Mouse (Mus musculus): ENCODE data around the gene Ly6c1.
"Not testable (repeated sequence)": the region's sequence is repeated elsewhere in the genome, so short reads cannot be mapped to it uniquely, and the experiment has no call there.

The Ly6c1 gene

GRCm38 (mm10) chr15:75048642-75049261 is at the start of gene Ly6c1:
Gene Ly6c1, minus strand, starts transcription at chr15:75048830.
- not testable (repeated sequence) for DNase-seq

DNA sequence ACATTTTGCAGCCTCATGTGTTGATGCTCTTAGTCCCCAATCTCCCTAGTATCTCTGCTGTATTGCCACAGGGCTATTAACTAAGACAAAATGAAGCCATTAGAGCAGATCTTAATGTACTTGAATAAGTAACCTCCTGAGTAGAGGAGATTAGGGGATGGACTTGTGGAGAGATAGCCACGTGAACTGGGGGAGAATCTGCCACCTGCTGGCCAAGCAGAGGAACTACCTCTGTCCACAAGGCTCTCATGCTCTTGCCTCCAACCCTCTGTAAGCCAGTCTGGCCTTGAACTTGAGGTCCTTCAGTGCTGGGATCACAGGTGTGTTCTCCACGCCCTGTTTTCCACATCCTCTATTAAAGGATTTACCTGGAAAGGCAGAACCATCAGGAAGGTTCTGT is 39.4 kb upstream of the Ly6c1 start:
- DNase-seq: peak; percentile 13 to 19

- no peak for DNase-seq
Measured at GRCm38 (mm10) chr15:75069965-75070364, 21.3 kb upstream of the Ly6c1 start.

- DNase-seq: peak; percentile 59 to 77
Measured at GRCm38 (mm10) chr15:75062030-75062574, 13.5 kb upstream of the Ly6c1 start.

DNA sequence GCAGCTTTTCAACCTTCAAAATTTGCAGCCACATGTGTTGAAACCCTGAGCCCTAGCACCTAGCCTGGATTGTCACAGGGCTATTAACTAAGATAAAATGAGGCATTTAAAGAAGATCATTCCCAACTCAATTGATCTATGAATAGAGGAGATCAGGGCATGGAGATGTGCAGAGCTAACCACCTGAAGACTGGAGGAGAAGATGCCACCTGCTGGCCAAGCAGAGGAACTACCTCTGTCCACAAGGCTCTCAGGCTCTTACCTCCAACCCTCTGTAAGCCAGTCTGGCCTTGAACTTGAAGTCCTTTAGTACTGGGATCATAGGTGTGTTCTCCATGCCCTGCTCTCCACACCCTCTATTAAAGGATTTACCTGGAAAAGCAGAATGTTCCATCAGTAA is 11.9 kb upstream of the Ly6c1 start:
- peak; percentile 46 to 63 for DNase-seq

DNA sequence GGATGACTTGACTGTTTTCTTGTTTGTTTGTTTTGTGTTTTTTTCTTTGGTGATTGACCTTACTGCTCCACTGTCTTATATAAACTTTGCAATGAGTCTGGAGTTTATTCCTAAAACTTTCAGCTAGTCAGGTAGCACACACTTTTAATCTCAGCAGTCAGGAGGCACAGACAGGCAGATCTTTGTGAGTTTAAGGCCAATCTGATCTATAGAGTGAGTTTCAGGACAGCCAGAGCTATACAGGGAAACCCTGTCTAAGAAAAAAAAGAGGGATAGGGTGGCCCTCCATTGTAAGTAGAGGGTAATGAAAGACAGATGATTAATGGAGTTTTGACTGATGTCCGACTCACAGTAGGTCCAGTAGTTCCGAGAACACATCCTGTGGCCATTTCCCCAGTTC is 7.4 kb upstream of the Ly6c1 start:
- no peak for DNase-seq

DNA sequence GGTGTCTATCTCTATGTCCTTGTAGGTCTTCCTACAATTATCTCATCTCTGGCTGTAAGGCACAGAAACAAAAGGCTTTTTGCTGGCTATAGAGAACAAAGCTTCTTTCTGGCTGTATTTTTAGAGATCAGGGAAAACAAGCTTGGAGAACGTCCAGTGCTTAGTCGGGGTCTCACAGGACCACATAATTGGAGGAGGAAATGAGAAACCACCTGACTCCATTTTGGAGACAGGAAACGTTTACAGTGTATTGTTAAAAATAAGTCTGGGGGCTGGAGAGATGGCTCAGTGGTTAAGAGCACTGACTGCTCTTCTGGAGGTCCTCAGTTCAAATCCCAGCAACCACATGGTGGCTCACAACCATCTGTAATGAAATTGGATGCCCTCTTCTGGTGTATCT is 6.8 kb upstream of the Ly6c1 start:
- not testable (repeated sequence) for DNase-seq

GRCm38 (mm10) chr15:75052414-75052813 is 3.8 kb upstream of the Ly6c1 start:
- DNase-seq: not testable (repeated sequence)

- not testable (repeated sequence) for DNase-seq
Measured at GRCm38 (mm10) chr15:75051141-75051540, 2.5 kb upstream of the Ly6c1 start.

DNA sequence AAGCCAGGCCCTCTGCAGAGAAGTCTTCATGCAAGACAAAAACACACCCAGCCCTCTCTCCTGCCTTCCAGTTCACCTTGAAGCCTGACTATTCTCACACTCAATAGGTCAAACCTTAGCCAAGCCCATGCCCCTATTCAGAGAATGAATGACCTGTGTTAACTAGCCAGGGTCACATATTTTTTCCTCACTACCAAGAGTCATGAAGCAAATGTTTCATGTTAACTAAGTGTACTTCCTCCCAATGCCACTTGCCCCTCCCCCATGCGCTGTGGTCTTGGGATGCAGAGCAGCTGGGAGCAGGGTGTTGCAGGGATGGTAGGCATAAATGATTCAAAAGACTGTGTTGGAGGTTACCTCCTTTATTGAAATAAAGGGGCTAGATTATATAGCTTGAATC is 2.0 kb upstream of the Ly6c1 start:
- not testable (repeated sequence) for DNase-seq

DNA sequence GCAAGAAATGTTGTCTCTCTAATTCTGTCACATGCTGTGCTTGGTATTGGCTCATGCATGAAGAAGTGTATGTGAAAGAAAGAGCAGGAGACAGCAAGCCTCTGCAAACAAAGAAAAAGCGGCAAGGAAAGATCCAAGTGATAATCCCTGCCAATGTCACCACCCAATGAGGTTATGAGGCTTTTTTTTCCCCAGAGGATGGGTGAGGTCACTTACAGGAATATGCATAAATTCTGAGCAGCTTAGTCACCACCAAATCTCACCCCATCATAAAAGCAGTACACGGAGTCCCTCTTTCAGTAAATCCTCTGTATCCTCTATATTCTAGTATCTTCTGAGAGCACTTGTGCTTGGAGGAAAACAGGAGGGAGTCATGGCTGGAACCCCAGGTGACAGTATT is 1.2 kb upstream of the Ly6c1 start:
- not testable (repeated sequence) for DNase-seq

DNA sequence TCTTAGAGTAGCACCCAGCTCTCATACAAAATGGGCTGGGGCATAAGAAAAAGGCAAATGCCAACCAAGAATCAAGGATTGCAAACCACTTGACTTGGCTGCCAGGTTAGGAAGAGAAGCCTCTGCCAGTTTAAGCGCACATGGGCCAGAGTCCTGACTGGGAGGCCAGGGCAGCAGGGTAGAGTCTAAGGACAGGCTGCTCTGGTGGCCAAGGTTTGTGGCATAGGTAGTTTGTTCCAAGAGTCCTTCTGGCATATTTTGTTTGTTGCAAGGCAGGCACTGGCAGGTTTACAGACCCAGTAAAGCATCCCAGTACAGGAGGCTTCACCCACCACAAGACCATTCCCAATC is 685 bp downstream of the Ly6c1 start:
- not testable (repeated sequence) for DNase-seq

DNA sequence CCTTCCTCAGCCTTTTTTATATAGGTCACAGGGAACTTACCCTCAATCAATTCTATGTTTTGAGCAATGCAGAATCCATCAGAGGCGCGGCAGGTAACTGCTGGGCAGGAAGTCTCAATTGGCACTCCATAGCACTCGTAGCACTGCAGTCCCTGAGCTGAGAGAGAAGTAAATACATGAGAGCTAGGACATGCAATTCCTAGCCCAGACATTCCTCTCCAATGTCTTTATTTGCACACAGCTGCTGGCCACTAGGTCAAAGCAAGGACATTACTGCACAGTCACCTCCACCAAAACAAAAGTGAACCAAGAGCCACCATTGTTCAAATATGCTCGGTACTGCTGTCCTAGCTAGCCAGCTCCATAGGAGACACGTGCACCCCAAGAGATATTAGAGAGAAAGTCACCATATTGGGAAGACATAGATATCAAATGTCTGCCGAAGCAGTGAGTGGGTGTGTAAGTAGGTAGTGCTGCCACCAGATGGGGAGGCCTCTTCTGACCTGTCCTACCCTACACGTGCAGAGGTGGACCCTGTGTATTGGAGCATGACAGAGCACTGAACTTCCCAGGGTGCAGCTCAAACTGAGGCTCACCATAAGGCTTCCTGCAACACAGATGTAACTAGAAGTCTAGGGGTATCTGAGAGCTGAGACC is 1.2 kb downstream of the Ly6c1 start:
- not testable (repeated sequence) for DNase-seq

DNA sequence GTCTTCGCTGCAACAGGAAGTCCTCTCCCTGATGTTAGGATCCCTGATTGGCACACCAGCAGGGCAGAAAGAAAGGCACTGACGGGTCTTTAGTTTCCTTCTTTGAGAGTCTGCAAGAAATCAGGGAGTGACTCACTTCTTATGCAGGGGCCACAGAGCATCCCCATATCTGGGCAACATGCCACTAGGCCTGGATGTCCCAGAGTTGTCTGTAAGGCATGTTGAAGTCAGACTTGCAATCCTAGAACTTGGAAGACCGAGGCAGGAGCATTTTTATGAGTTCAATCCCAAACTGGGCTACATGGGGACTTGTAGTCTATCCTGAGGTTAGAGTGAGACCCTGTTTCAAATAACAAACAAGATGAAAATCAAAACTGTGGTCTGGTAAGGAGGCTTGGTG is 3.1 kb downstream of the Ly6c1 start:
- DNase-seq: not testable (repeated sequence)

- not testable (repeated sequence) for DNase-seq
Measured at GRCm38 (mm10) chr15:75021020-75021759, 27.4 kb downstream of the Ly6c1 start.

DNA sequence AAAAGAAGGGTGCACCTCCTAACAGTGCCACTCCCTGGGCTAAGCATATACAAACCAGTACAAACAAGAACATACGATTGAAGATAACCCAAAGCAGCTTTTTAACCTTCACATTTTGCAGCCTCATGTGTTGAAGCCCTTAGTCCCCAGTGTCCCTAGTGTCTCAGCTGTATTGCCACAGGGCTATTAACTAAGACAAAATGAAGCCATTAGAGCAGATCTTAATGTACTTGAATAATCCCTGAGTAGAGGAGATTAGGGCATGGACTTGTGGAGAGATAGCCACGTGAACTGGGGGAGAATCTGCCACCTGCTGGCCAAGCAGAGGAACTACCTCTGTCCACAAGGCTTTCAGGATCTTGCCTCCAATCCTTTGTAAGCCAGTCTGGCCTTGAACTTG is 29.2 kb downstream of the Ly6c1 start:
- peak; percentile 4 to 10 for DNase-seq
